Mouse (Mus musculus) embryonic stem cell, embryonic (primary cell): ENCODE data around the gene Dmtf1.

Source experiments
- CTCF ChIA-PET, 4 experiments: fragments of 300-600 bp in 2 of 4; fragments of 350-600 bp in 2 of 4; sonication (Branson Sonifier 250); formaldehyde crosslinking; loops; one replicate each; lab custom pipeline; 2022; ENCODE audit warnings: inconsistent platforms in 2 of 4; lab: Charles Lee
- POLR2A ChIA-PET, 4 experiments: fragments of 300-600 bp in 2 of 4; fragments of 350-600 bp in 2 of 4; sonication (Branson Sonifier 250); formaldehyde crosslinking; loops; one replicate each; lab custom pipeline; 2022; ENCODE audit warnings: antibody characterized with exemption in 4 of 4, inconsistent platforms in 1 of 4; lab: Charles Lee

The Dmtf1 gene

DNA sequence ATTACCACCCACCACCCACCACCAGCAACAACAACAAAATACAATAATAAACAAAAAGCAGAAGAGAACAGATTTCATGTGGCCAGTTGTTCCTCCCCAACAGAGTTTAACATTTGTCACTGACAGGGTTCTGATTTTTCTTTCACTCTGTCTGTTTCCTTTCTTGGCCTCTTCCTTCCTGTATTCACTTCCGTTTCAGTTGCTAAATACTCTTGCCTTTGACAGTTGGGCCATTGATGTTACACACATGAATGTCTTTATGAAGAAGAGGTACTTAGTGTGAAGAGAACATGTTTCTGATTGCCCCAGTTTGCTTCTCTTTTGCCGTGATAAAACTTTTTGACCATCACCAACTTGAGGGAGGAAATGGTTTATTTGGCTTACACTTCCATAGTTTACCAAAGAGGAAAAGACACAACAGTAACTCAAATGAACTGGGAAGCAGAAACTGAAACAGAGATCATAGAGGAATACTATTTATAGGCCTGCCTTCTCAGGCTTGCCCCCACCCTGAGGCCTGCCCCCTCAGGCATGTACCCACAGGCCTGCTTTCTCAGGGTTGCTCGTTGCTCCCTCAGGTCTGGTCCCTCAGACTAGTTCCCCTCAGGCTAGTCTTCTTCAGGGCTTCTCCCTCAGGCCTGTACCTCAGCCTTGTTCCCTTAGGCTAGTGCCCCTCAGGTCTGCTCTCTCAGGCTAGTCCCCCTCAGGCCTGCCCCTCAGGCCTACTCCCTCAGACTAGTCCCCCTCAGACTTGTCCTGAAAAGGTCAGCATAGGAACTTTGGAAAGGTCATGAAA is 74.5 kb downstream of the Dmtf1 start:
- ChIA-PET POLR2A (interaction anchor here in 1 of 4 experiments (1.5 kb wide), 1 partner anchor 13 kb away, joined by 4 read pairs; the partner anchor contains the start of gene Tmem243), CTCF (no interaction called here)

DNA sequence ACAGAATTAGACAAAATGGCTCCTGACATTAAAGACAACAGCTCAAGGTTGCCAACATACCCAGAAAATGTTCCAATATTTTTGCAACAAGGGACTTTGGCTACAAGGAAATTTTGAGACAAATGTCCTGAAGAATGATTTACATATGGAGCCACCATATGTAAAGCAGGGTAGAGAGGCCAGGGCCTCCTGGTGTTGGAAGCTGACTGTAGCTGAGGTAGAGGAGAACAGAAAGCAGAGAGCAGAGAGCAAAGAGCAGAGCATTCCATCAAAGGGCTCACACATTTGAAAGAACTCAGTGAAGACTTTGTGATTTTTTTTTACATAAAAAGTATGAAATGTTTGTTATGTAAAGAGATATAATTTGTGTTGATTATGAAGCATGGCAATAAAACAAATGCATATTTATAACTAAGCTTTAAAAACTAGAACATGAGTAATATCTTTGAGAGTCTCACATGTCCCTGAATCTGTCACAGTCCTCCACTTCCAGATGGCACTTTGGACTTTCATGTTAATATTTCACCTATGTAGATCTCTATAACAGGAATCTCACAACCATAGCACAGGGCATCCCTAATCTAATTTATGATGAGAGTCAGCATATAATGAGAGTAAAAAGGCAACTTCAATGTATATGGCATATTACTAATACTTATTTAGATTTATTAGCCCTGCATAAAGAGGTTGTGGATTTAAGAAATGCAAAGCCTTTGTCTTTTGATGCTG is 81.6 kb downstream of the Dmtf1 start:
- ChIA-PET POLR2A (interaction anchor here in 1 of 4 experiments (1.0 to 1.3 kb wide), 2 partner anchors 21 to 82 kb away, joined by 3 read pairs; partner anchors contain the start of genes Dmtf1 and Tmem243), CTCF (interaction anchor here in 1 of 4 experiments (1.2 kb wide), 1 partner anchor 32 kb away, joined by 3 read pairs; no protein-coding TSS in a partner anchor)

DNA sequence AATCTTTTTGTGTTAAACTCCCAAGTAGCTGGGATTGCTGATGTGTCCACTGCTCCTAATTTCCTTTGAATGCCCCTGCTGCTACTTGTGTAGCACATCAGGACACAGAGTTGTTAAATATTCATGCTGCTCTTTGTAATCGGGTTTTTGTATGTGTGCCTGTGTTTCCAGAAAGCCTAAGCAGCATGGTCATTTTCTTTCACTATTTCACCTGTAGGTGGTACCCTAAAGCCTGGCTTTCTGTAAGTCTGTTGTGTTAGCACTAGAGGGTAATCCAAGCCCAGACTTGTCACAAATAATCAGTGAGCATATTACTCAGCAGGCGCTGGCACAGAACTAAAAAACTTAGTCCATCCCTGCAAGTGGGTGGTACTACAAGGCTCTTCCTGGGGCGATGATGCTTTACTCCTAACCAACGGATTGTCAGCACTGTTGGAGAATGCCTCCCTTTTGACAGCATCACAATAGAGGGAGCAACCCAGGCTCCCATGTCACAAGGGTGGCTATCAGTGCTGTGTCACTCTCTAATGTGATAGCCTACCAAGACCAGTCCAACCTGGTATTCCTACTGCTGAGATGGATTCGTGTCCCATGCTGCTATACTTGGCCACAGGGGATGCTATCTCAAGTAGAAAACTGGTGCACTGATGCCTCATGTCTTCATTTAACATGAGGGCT is 88.3 kb downstream of the Dmtf1 start:
- ChIA-PET CTCF (no interaction called here), POLR2A (no interaction called here)

DNA sequence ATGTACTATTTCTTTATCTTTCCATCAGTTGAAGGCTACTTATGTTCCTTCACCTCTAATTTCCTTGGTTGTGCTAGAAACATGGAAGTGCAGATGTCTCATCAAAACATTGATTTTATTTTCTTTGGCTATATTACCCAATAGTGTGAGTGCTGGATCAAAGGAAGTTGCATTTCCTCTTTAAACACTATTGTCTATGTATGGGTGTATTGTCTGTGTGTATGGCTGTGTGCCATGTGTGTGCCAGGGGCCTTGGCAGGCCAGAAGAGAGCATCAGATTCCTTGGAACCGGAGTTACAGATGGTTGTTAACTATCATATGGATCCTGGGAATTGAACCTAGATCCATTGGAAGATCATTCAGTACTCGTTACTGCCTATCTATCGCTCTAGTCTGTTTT is 90.2 kb downstream of the Dmtf1 start:
- CTCF ChIA-PET = no interaction called here
- POLR2A ChIA-PET = no interaction called here

- POLR2A ChIA-PET = interaction anchor here in 1 of 4 experiments (2.0 kb wide), 1 partner anchor 31 kb away, joined by 5 read pairs; the partner anchor contains the start of gene Tmem243
- CTCF ChIA-PET = no interaction called here
Measured at GRCm38 (mm10) chr5:9069599-9070209, 91.9 kb downstream of the Dmtf1 start.

- POLR2A ChIA-PET = interaction anchor here in 1 of 4 experiments (2.0 kb wide), 1 partner anchor 31 kb away, joined by 5 read pairs; the partner anchor contains the start of gene Tmem243
- CTCF ChIA-PET = no interaction called here
Measured at GRCm38 (mm10) chr5:9068886-9069285, 92.7 kb downstream of the Dmtf1 start.
